Mouse (Mus musculus): Measurements from ENCODE around the gene Actr3. TPM values are rescaled to one million over a fixed set of nuclear protein-coding genes. Genes with fewer than 3 reads are reported as not detected.

Gene Actr3
- polyA plus RNA-seq, 2 experiments: 41.4 to 109 TPM

- 11% methylated on average over 10 of the region's 10 CpGs for WGBS (ENCODE audit: insufficient replicate concordance)
- Histone ChIP-seq H3K4me1 (replicated peaks; ENCODE audit: control insufficient read depth in 2 of 2, insufficient read depth in 2 of 2, low read length in 1 of 2) (peaks cover 0 to 5% of the 10 kb centered on the region in 2 experiments; a peak in 2 of 4 replicates), H3K27me3 (ENCODE audit: control insufficient read depth, insufficient read depth, low read length) (no peaks in the 10 kb centered on the region), H3K9ac (replicated peaks) (no peak overlapping the region), H3K4me3 (ENCODE audit: insufficient read depth in 1 of 2, low read depth in 2 of 2, low read length in 2 of 2) (no peak overlapping the region), H3K4me2 (ENCODE audit: low read depth) (no peak overlapping the region), H3K36me3 (replicated peaks; ENCODE audit: control insufficient read depth, insufficient read depth, low read depth) (no peaks in the 10 kb centered on the region), H3K27ac (no peak overlapping the region), H3K9me3 (ENCODE audit: control insufficient read depth, low read length) (no peaks in the 10 kb centered on the region)
- 0 out of 2 replicates have a peak, but pooled peaks have one; percentile 23 for ATAC-seq (ENCODE audit: insufficient read depth)
- TF ChIP-seq EP300 (IDR thresholded peaks at IDR 0.05; ENCODE audit: low read depth): no peak
- TF ChIP-seq CTCF (IDR thresholded peaks at IDR 0.05; ENCODE audit: low read depth): no peak
- DNase-seq (ENCODE audit: low read depth in 3 of 3, low spot score in 3 of 3): peak in 1 of 3 experiments; percentile 24
Observed at GRCm38 (mm10) chr1:125466621-125467257, 31.2 kb upstream of the Actr3 start.

GRCm38 (mm10) chr1:125464011-125464410 lies 28.5 kb upstream of the Actr3 start:
- no peak for TF ChIP-seq EP300 (IDR thresholded peaks at IDR 0.05; ENCODE audit: low read depth)
- TF ChIP-seq CTCF (IDR thresholded peaks at IDR 0.05; ENCODE audit: low read depth): no peak
- H3K9me3 ChIP-seq (ENCODE audit: control insufficient read depth, low read length): no peaks in the 10 kb centered on the region
- DNase-seq (ENCODE audit: low read depth in 3 of 3, low spot score in 3 of 3) (no peak), ATAC-seq (ENCODE audit: insufficient read depth) (no peak)
- WGBS (ENCODE audit: insufficient replicate concordance): 58% methylated on average over 4 of the region's 4 CpGs
- H3K36me3 ChIP-seq (replicated peaks; ENCODE audit: control insufficient read depth, insufficient read depth, low read depth): no peaks in the 10 kb centered on the region
- no peaks in the 10 kb centered on the region for H3K27me3 ChIP-seq (ENCODE audit: control insufficient read depth, insufficient read depth, low read length)
- H3K9ac ChIP-seq (replicated peaks): no peak overlapping the region
- no peak overlapping the region for H3K27ac ChIP-seq
- no peak overlapping the region for H3K4me3 ChIP-seq (ENCODE audit: insufficient read depth in 1 of 2, low read depth in 2 of 2, low read length in 2 of 2)
- peaks cover 0 to 7% of the 10 kb centered on the region in 2 experiments; a peak in 2 of 4 replicates for H3K4me1 ChIP-seq (replicated peaks; ENCODE audit: control insufficient read depth in 2 of 2, insufficient read depth in 2 of 2, low read length in 1 of 2)
- no peak overlapping the region for H3K4me2 ChIP-seq (ENCODE audit: low read depth)

DNA sequence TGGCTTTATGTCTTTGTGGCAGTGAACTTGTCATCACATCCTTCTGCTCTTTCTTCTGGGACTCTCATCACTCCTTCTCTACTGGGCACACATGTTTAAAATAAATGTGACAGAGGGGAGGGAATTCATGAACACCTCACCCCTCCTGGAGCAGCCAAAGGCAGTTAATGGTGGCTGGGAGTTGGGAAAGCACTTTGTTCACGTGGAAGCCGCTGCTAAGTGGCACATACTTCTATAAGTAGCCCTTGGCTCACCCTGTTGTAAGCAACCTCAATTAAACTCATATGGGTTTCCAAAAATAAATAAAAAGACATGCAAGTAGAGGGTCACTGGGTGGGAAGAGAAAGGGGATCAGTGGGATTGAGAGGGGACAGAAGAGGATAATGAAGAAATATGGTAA lies 27.8 kb upstream of the Actr3 start:
- Histone ChIP-seq H3K4me3 (ENCODE audit: insufficient read depth in 1 of 2, low read depth in 2 of 2, low read length in 2 of 2) (no peak overlapping the region), H3K4me2 (ENCODE audit: low read depth) (no peak overlapping the region), H3K27ac (no peak overlapping the region), H3K36me3 (replicated peaks; ENCODE audit: control insufficient read depth, insufficient read depth, low read depth) (no peaks in the 10 kb centered on the region), H3K9ac (replicated peaks) (no peak overlapping the region), H3K9me3 (ENCODE audit: control insufficient read depth, low read length) (no peaks in the 10 kb centered on the region), H3K4me1 (replicated peaks; ENCODE audit: control insufficient read depth in 2 of 2, insufficient read depth in 2 of 2, low read length in 1 of 2) (peaks cover 0 to 9% of the 10 kb centered on the region in 2 experiments; a peak in 2 of 4 replicates), H3K27me3 (ENCODE audit: control insufficient read depth, insufficient read depth, low read length) (no peaks in the 10 kb centered on the region)
- no peak for TF ChIP-seq EP300 (IDR thresholded peaks at IDR 0.05; ENCODE audit: low read depth)
- TF ChIP-seq CTCF (IDR thresholded peaks at IDR 0.05; ENCODE audit: low read depth): no peak
- 53% methylated on average over 2 of the region's 2 CpGs for WGBS (ENCODE audit: insufficient replicate concordance)
- ATAC-seq (ENCODE audit: insufficient read depth): no peak
- no peak for DNase-seq (ENCODE audit: low read depth in 3 of 3, low spot score in 3 of 3)

DNA sequence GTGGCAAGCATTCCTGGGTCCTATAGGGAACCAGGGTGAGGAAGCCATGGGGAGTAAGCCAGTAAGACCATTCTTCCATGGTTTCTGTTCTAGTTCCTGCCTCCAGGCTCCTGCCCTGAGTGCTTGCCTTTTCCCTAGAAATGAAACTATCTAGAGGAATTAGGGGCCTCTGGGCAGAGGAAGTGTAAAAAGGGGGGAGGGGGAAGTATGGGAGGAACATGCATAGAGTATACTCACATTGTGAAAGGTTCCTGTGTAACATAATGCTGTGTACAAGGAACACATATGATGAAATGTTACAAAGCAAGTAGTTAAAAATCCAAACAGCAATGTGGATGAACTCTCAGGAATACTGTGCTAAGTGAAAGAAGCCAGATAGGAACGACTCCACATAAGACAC lies 27.4 kb upstream of the Actr3 start:
- no peaks in the 10 kb centered on the region for H3K36me3 ChIP-seq (replicated peaks; ENCODE audit: control insufficient read depth, insufficient read depth, low read depth)
- WGBS (ENCODE audit: insufficient replicate concordance): 46% methylated on average over 1 of the region's 1 CpGs
- H3K27me3 ChIP-seq (ENCODE audit: control insufficient read depth, insufficient read depth, low read length): no peaks in the 10 kb centered on the region
- H3K4me1 ChIP-seq (replicated peaks; ENCODE audit: control insufficient read depth in 2 of 2, insufficient read depth in 2 of 2, low read length in 1 of 2): peaks cover 0 to 9% of the 10 kb centered on the region in 2 experiments; a peak in 2 of 4 replicates
- H3K4me2 ChIP-seq (ENCODE audit: low read depth): no peak overlapping the region
- H3K4me3 ChIP-seq (ENCODE audit: insufficient read depth in 1 of 2, low read depth in 2 of 2, low read length in 2 of 2): no peak overlapping the region
- no peak overlapping the region for H3K9ac ChIP-seq (replicated peaks)
- no peak overlapping the region for H3K27ac ChIP-seq
- DNase-seq (ENCODE audit: low read depth in 3 of 3, low spot score in 3 of 3) (no peak), ATAC-seq (ENCODE audit: insufficient read depth) (no peak)
- no peaks in the 10 kb centered on the region for H3K9me3 ChIP-seq (ENCODE audit: control insufficient read depth, low read length)
- TF ChIP-seq EP300 (IDR thresholded peaks at IDR 0.05; ENCODE audit: low read depth) (no peak), CTCF (IDR thresholded peaks at IDR 0.05; ENCODE audit: low read depth) (no peak)

GRCm38 (mm10) chr1:125458531-125458930 lies 23.0 kb upstream of the Actr3 start:
- H3K27ac ChIP-seq: no peak overlapping the region
- WGBS (ENCODE audit: insufficient replicate concordance): 25% methylated on average over 5 of the region's 5 CpGs
- H3K4me1 ChIP-seq (replicated peaks; ENCODE audit: control insufficient read depth in 2 of 2, insufficient read depth in 2 of 2, low read length in 1 of 2): peaks cover 0 to 4% of the 10 kb centered on the region in 2 experiments; a peak in 2 of 4 replicates
- H3K9me3 ChIP-seq (ENCODE audit: control insufficient read depth, low read length): no peaks in the 10 kb centered on the region
- DNase-seq (ENCODE audit: low read depth in 3 of 3, low spot score in 3 of 3) (no peak), ATAC-seq (ENCODE audit: insufficient read depth) (no peak)
- TF ChIP-seq EP300 (IDR thresholded peaks at IDR 0.05; ENCODE audit: low read depth) (no peak), CTCF (IDR thresholded peaks at IDR 0.05; ENCODE audit: low read depth) (no peak)
- H3K36me3 ChIP-seq (replicated peaks; ENCODE audit: control insufficient read depth, insufficient read depth, low read depth): no peaks in the 10 kb centered on the region
- no peaks in the 10 kb centered on the region for H3K27me3 ChIP-seq (ENCODE audit: control insufficient read depth, insufficient read depth, low read length)
- no peak overlapping the region for H3K4me2 ChIP-seq (ENCODE audit: low read depth)
- H3K9ac ChIP-seq (replicated peaks): no peak overlapping the region
- no peak overlapping the region for H3K4me3 ChIP-seq (ENCODE audit: insufficient read depth in 1 of 2, low read depth in 2 of 2, low read length in 2 of 2)

All from liver, embryonic 14.5 days (tissue).